Mouse (Mus musculus): Measurements from ENCODE around the gene Plcz1.

Plcz1 gene

GRCm38 (mm10) chr6:139947106-139947879 lies 94.0 kb downstream of the Plcz1 start:
- DNase-seq = no peak
